Mouse (Mus musculus) heart, embryonic 15.5 days (tissue): ENCODE measurements around the gene Actr2. TPM values are rescaled to one million over a fixed set of nuclear protein-coding genes. Genes with fewer than 3 reads are reported as not detected.
A peak's percentile ranks its signal among the peaks of the same experiment; 100 is the strongest.

Source experiments
- ATAC-seq: fragments of 200-750 bp; cut with Nextera tagmentation; replicated peaks from 2 replicates; pipeline ENCODE4 v1.8.0; 2017; ENCODE audit warnings: low read depth, moderate TSS enrichment; ENCODE audit not compliant: insufficient number of reproducible peaks, insufficient read depth, low FRiP score
- H3K27ac ChIP-seq: fragments of 300-500 bp; sonication (generic); 2 replicates; pipeline ENCODE4 v1.5.1; 2015; ENCODE audit warnings: mild to moderate bottlenecking, inconsistent platforms
- H3K27me3 ChIP-seq: fragments of 300-500 bp; sonication (generic); 2 replicates; pipeline ENCODE4 v1.6.1; 2015; ENCODE audit warnings: inconsistent platforms
- H3K36me3 ChIP-seq: fragments of 300-500 bp; sonication (generic); 2 replicates; pipeline ENCODE4 v1.6.1; 2015; ENCODE audit warnings: mild to moderate bottlenecking, inconsistent platforms
- H3K4me1 ChIP-seq: fragments of 300-500 bp; sonication (generic); replicated peaks from 2 replicates; pipeline ENCODE4 v1.6.1; 2015; ENCODE audit warnings: inconsistent platforms
- H3K4me2 ChIP-seq: fragments of 300-500 bp; sonication (generic); 2 replicates; pipeline ENCODE4 v1.6.1; 2015; ENCODE audit warnings: inconsistent platforms, mild to moderate bottlenecking, moderate library complexity
- H3K4me3 ChIP-seq: fragments of 300-500 bp; sonication (generic); 2 replicates; pipeline ENCODE4 v1.5.1; 2015; ENCODE audit warnings: mild to moderate bottlenecking, inconsistent platforms
- H3K9ac ChIP-seq: fragments of 300-500 bp; sonication (generic); 2 replicates; pipeline ENCODE4 v1.6.1; 2015; ENCODE audit warnings: mild to moderate bottlenecking, inconsistent platforms
- H3K9me3 ChIP-seq: fragments of 300-500 bp; sonication (generic); replicated peaks from 2 replicates; pipeline ENCODE4 v1.6.1; 2016; ENCODE audit warnings: inconsistent platforms
- WGBS: fragments of 180-500 bp; shearing (Covaris S2); methylation state at CpG from one replicate; pipeline ENCODE4 v1.1.7; 2015; ENCODE audit warnings: mixed read lengths; 5-methylcytosine and 5-hydroxymethylcytosine counted together
- polyA plus RNA-seq: library from polyadenylated mRNA; unstranded; fragments of >200 nt; fragmentation: Nextera tagmentation; extraction: Ambion mirVana; gene quantifications from 2 replicates; pipeline ENCODE4 v1.2.1, GENCODE M21; 2015

The Actr2 gene
- polyA plus RNA-seq, 1 experiment from 2014 or later = 79.9 TPM

DNA sequence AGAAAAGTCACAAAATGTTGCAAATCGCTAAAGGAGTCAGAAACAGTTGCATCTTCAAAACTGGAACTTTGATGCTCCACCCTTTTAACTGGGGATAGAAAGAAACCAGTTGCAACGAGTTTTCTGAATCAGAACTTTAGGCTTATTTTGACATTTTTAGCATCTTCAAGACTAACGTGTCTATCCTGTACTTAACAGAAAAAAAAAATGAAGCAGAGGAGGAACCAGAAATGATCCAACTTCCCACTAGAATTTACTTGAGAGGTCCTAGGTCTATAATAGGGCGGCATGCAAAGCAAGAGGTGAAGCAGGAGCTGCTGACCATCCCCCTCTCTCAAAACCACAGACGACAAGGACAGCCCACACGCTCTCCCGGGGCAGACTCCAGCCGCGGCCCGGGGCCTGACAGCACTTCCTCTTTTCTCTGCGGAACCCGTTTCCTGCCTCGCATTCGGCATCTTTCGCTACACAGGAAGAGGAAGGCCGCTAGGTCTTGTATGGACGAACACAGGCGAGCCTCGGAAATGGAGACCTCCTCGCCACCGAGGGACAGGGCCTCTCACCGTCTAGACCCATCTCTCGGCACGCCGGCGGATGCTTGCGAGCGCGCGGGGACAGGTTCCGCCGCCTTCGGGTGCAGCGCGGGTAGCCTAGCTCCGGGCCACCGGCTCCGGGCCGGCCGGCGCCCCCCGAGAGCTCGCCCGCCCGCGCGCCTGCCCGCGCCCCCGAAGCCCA lies 540 bp downstream of the Actr2 start:
- peak overlapping the region; percentile 92 for H3K9ac ChIP-seq
- 0 out of 2 replicates have a peak, but pooled peaks cover 8% of the 10 kb centered on the region for H3K36me3 ChIP-seq
- ATAC-seq = peak; percentile 80
- peak overlapping the region; percentile 87 for H3K4me3 ChIP-seq
- H3K27me3 ChIP-seq = no peaks in the 10 kb centered on the region
- H3K4me1 ChIP-seq = peaks cover 18% of the 10 kb centered on the region
- WGBS = under 1% methylated on average over 41 of the region's 50 CpGs
- peak overlapping the region; percentile 97 for H3K27ac ChIP-seq
- no peaks in the 10 kb centered on the region for H3K9me3 ChIP-seq
- H3K4me2 ChIP-seq = peak overlapping the region; percentile 69

GRCm38 (mm10) chr11:20108151-20108550 lies 4.6 kb downstream of the Actr2 start:
- 88% methylated on average over 7 of the region's 7 CpGs for WGBS
- 0 out of 2 replicates have a peak, but pooled peaks cover 8% of the 10 kb centered on the region for H3K36me3 ChIP-seq
- H3K4me1 ChIP-seq = peaks cover 14% of the 10 kb centered on the region
- H3K27ac ChIP-seq = no peak overlapping the region
- no peak for ATAC-seq
- no peaks in the 10 kb centered on the region for H3K9me3 ChIP-seq
- H3K4me2 ChIP-seq = no peak overlapping the region
- no peak overlapping the region for H3K9ac ChIP-seq
- H3K27me3 ChIP-seq = no peaks in the 10 kb centered on the region
- H3K4me3 ChIP-seq = no peak overlapping the region

DNA sequence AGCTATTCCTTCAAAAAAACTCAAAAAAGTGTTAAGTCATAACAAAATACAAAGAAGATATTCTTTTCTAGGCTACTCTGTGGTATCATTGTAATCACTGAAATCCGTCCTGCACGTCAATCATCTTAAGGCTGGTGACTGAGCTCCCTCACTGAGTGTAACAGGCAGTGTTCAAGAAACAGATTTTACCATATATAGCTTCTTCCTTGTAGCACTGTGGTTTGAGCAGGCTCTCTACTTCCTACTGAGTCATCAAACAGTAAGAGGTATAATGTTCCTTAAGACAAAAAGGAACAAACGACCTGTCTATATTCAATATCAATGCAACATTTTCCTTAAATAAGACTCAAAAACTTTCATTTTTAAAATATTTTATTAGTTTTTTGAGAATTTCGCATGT lies 5.0 kb downstream of the Actr2 start:
- Histone ChIP-seq H3K36me3 (0 out of 2 replicates have a peak, but pooled peaks cover 8% of the 10 kb centered on the region), H3K27ac (no peak overlapping the region), H3K4me1 (peaks cover 14% of the 10 kb centered on the region), H3K9ac (no peak overlapping the region), H3K9me3 (no peaks in the 10 kb centered on the region), H3K4me3 (no peak overlapping the region), H3K4me2 (no peak overlapping the region), H3K27me3 (no peaks in the 10 kb centered on the region)
- WGBS = 82% methylated on average over 4 of the region's 4 CpGs
- ATAC-seq = no peak

- Histone ChIP-seq H3K4me1 (peaks cover 14% of the 10 kb centered on the region), H3K9me3 (no peaks in the 10 kb centered on the region), H3K4me2 (no peak overlapping the region), H3K27ac (no peak overlapping the region), H3K9ac (no peak overlapping the region), H3K27me3 (no peaks in the 10 kb centered on the region), H3K4me3 (no peak overlapping the region), H3K36me3 (0 out of 2 replicates have a peak, but pooled peaks cover 8% of the 10 kb centered on the region)
- no peak for ATAC-seq
- WGBS = 85% methylated on average over 3 of the region's 3 CpGs
Observed at GRCm38 (mm10) chr11:20106946-20107345, 5.8 kb downstream of the Actr2 start.

DNA sequence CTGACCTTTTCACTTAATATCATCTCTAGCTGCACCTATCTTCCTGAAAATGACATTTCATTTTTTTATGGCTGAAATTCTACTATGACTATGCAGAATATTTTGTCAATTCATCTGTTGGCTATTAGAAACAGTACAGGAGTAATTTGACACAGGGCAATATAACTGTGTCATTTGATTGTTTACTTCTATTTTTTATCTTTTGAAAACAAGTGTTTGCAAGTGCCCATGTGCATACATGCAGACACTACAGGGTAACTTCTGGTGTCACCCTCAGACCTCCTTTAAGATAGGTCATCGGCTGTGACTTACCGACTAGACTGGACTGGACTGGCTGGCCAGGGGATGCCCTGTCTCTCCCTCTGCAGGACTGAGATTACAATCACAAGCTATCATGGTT lies 8.8 kb downstream of the Actr2 start:
- peaks cover 2% of the 10 kb centered on the region for H3K4me1 ChIP-seq
- 81% methylated on average over 2 of the region's 2 CpGs for WGBS
- ATAC-seq = no peak
- H3K9ac ChIP-seq = no peak overlapping the region
- no peak overlapping the region for H3K4me2 ChIP-seq
- H3K4me3 ChIP-seq = no peak overlapping the region
- no peaks in the 10 kb centered on the region for H3K27me3 ChIP-seq
- H3K9me3 ChIP-seq = no peaks in the 10 kb centered on the region
- H3K27ac ChIP-seq = no peak overlapping the region
- peaks cover 9% of the 10 kb centered on the region; the same call in 1 of the 2 replicates for H3K36me3 ChIP-seq

DNA sequence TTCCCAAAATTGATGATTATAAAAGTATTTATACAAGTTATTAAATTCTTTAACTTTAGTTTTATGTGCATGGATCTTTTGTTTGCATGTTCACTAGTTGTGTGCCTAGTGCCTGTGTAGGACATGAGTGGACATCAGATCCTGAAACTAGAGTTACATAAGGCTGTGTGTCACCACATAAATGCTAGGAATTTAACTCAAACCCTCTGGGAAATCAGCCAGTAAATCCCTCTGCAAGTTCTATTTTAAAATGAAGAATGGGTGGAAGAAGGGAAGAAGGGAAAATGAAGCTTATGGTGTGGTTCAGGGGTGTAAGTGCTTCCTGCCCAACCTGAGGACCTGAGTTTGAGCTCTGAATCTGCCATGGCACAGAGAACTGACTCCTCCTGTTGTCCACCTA lies 26.4 kb downstream of the Actr2 start:
- no peak for ATAC-seq
- Histone ChIP-seq H3K4me3 (no peak overlapping the region), H3K4me2 (no peak overlapping the region), H3K27ac (no peak overlapping the region), H3K9me3 (no peaks in the 10 kb centered on the region), H3K4me1 (no peaks in the 10 kb centered on the region), H3K36me3 (peaks cover 60% of the 10 kb centered on the region), H3K27me3 (no peaks in the 10 kb centered on the region), H3K9ac (no peak overlapping the region)

DNA sequence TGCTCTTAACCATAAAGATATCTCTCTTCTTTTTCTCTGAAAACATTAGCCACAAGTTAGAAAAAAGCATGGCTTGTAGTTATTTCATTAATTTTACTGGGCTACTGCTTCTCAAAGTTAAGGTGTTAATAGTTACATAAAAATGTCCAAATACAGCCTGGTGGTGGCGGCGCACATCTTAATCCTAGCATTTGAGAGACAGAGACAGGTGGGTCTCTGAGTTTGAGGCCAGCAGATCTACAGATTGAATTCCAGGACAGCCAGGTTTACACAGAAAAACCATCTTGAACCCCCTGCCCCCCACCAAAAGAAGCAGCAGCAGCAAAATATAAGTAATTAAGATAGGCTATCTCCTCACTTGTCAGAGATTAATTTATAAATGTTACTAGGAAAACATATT lies 27.1 kb downstream of the Actr2 start:
- H3K27ac ChIP-seq = no peak overlapping the region
- H3K9me3 ChIP-seq = no peaks in the 10 kb centered on the region
- no peak overlapping the region for H3K4me3 ChIP-seq
- H3K4me1 ChIP-seq = no peaks in the 10 kb centered on the region
- H3K9ac ChIP-seq = no peak overlapping the region
- H3K4me2 ChIP-seq = no peak overlapping the region
- no peak for ATAC-seq
- H3K36me3 ChIP-seq = peaks cover 64% of the 10 kb centered on the region
- no peaks in the 10 kb centered on the region for H3K27me3 ChIP-seq
- WGBS = 96% methylated on average over 2 of the region's 2 CpGs

GRCm38 (mm10) chr11:20075415-20075814 lies 37.3 kb downstream of the Actr2 start:
- no peak overlapping the region for H3K4me2 ChIP-seq
- H3K9me3 ChIP-seq = no peaks in the 10 kb centered on the region
- 61% methylated on average over 1 of the region's 1 CpGs for WGBS
- no peak overlapping the region for H3K9ac ChIP-seq
- no peak for ATAC-seq
- no peak overlapping the region for H3K4me3 ChIP-seq
- H3K27ac ChIP-seq = no peak overlapping the region
- no peaks in the 10 kb centered on the region for H3K4me1 ChIP-seq
- H3K36me3 ChIP-seq = peaks cover 53% of the 10 kb centered on the region
- H3K27me3 ChIP-seq = no peaks in the 10 kb centered on the region

DNA sequence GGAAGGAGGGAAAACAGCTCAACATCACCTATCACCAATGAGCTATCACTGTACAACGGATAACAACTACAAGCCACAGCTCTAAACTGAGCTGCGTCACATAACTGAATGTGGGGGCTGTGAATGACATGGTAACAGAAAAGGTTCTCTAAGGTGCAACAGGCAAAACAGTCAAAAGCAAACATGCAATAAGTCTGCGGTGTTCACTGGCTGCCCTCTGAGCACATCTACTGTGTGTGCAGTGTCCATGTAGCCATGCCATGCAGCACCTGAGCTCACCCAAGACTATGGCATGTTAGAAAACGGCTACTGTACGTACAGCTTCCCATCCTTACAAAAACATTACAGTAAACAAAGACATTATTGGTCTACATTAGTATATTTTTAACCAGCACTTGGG lies 39.9 kb downstream of the Actr2 start:
- no peak overlapping the region for H3K4me3 ChIP-seq
- no peaks in the 10 kb centered on the region for H3K9me3 ChIP-seq
- no peaks in the 10 kb centered on the region for H3K4me1 ChIP-seq
- no peak for ATAC-seq
- H3K27me3 ChIP-seq = no peaks in the 10 kb centered on the region
- no peak overlapping the region for H3K27ac ChIP-seq
- WGBS = 91% methylated on average over 5 of the region's 5 CpGs
- H3K36me3 ChIP-seq = peaks cover 40% of the 10 kb centered on the region
- H3K9ac ChIP-seq = no peak overlapping the region
- no peak overlapping the region for H3K4me2 ChIP-seq

- Histone ChIP-seq H3K4me1 (no peaks in the 10 kb centered on the region), H3K9ac (no peak overlapping the region), H3K4me3 (no peak overlapping the region), H3K27me3 (no peaks in the 10 kb centered on the region), H3K9me3 (no peaks in the 10 kb centered on the region), H3K4me2 (no peak overlapping the region), H3K27ac (no peak overlapping the region), H3K36me3 (peaks cover 38% of the 10 kb centered on the region)
- 73% methylated on average over 3 of the region's 3 CpGs for WGBS
- no peak for ATAC-seq
Observed at GRCm38 (mm10) chr11:20072174-20072573, 40.5 kb downstream of the Actr2 start.

DNA sequence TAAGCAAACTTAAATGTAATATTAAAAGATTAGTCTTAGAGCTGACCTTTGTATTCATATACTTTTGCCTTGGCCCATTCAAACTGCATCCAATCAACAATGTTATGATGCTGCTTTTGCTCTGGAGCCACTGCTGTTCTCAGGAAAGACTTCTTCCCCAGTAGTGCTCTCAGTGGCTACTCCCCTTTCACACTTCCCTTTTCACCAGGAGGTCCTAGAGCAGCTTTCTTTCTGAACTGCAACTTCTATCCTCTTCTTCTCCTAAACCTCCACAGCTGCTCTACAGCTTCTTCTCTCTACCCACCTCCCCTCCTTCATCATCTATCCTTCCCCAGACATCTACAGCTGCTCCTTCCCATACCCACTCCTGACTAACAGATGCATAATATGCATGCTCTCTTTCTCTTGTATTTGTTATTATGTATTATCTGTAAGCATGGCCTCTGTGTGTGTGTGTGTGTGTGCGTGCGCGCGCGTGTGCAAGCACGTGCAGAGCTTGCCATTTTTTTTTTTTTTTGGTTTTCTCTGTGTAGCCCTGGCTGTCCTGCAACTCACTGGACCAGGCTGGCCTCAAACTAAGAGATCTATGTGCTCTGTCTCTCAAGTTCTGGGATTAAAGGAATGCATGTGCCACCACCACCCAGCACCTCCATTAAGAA lies 44.2 kb downstream of the Actr2 start:
- Histone ChIP-seq H3K27me3 (no peaks in the 10 kb centered on the region), H3K4me2 (no peak overlapping the region), H3K27ac (no peak overlapping the region), H3K9ac (no peak overlapping the region), H3K4me1 (no peaks in the 10 kb centered on the region), H3K36me3 (peaks cover 39% of the 10 kb centered on the region), H3K9me3 (no peaks in the 10 kb centered on the region), H3K4me3 (no peak overlapping the region)
- WGBS = 95% methylated on average over 6 of the region's 6 CpGs
- ATAC-seq = no peak

- no peak overlapping the region for H3K4me3 ChIP-seq
- ATAC-seq = no peak
- no peak overlapping the region for H3K9ac ChIP-seq
- H3K27ac ChIP-seq = no peak overlapping the region
- H3K27me3 ChIP-seq = no peaks in the 10 kb centered on the region
- no peak overlapping the region for H3K4me2 ChIP-seq
- H3K9me3 ChIP-seq = no peaks in the 10 kb centered on the region
- WGBS = 59% methylated on average over 1 of the region's 1 CpGs
- peaks cover 39% of the 10 kb centered on the region for H3K36me3 ChIP-seq
- no peaks in the 10 kb centered on the region for H3K4me1 ChIP-seq
Observed at GRCm38 (mm10) chr11:20067521-20067920, 45.2 kb downstream of the Actr2 start.
